In genomic region chrX:162679506-162679905, GRCm38 (mm10) we compare ENCODE assay signal across 16 mouse cellular contexts. TPM values are rescaled to one million over a fixed set of nuclear protein-coding genes. Genes with fewer than 3 reads are reported as not detected.
DNase-seq lines count a peak whose midpoint lies in the region; ATAC-seq and TF ChIP-seq lines count a peak whose summit lies in the region.
"Had no signal": no experiment of that assay in that cellular context is flagged by ENCODE, and none has a peak within 500 bp of the region (broad histone marks: within the 10 kb centered on the region; RNA-seq: fewer than 3 reads in every experiment).

No protein-coding gene starts in this region.

- H3K9ac ChIP-seq in midbrain, embryonic 13.5 days (replicated peaks), result no peak overlapping the region
- H3K9ac ChIP-seq: embryonic facial prominence, embryonic 13.5 days had no signal

- no peaks in the 10 kb centered on the region; the same call in 1 of the 2 replicates for H3K27me3 ChIP-seq in heart, embryonic 10.5 days (ENCODE audit: insufficient read depth, poor library complexity, severe bottlenecking)
- peaks cover 2% of the 10 kb centered on the region; the same call in 1 of the 2 replicates for H3K27me3 ChIP-seq in midbrain, embryonic 13.5 days

- no peak overlapping the region for H3K4me2 ChIP-seq in midbrain, embryonic 13.5 days (replicated peaks)
- H3K4me2 ChIP-seq: embryonic facial prominence, embryonic 13.5 days had no signal

- H3K4me3 ChIP-seq in heart, embryonic 10.5 days, result no peak overlapping the region
- H3K4me3 ChIP-seq in midbrain, embryonic 13.5 days (replicated peaks), result no peak overlapping the region
- H3K4me3 ChIP-seq: embryonic facial prominence, embryonic 13.5 days had no signal

- H3K9me3 ChIP-seq in heart, embryonic 10.5 days, result no peaks in the 10 kb centered on the region
- H3K9me3 ChIP-seq in midbrain, embryonic 13.5 days, result no peaks in the 10 kb centered on the region
- H3K9me3 ChIP-seq: embryonic facial prominence, embryonic 13.5 days had no signal

- ATAC-seq in megakaryocyte-erythroid progenitor cell, adult 5-6 weeks (replicated peaks; ENCODE audit: low FRiP score, low TSS enrichment, poor library complexity, severe bottlenecking), result peak; percentile 97
- ATAC-seq in midbrain, embryonic 13.5 days, result no peak

- H3K27ac ChIP-seq in heart, embryonic 10.5 days, result no peak overlapping the region
- H3K27ac ChIP-seq in midbrain, embryonic 13.5 days, result no peak overlapping the region
- H3K27ac ChIP-seq: embryonic facial prominence, embryonic 13.5 days; stomach, postnatal 0 days had no signal

- H3K4me1 ChIP-seq in heart, embryonic 10.5 days, result no peaks in the 10 kb centered on the region
- no peaks in the 10 kb centered on the region for H3K4me1 ChIP-seq in midbrain, embryonic 13.5 days (replicated peaks)
- H3K4me1 ChIP-seq: embryonic facial prominence, embryonic 13.5 days had no signal

- no peak for TF ChIP-seq POLR2A in brain, embryonic 14.5 days (IDR thresholded peaks at IDR 0.05; ENCODE audit: borderline replicate concordance, extremely low read depth, insufficient read depth, insufficient read length, poor library complexity, severe bottlenecking)

- 65% methylated on average over 2 of the region's 2 CpGs for WGBS in heart, embryonic 10.5 days
- WGBS in midbrain, embryonic 13.5 days, result 58% methylated on average over 2 of the region's 2 CpGs

- peak; percentile 76 for DNase-seq in heart, embryonic 10.5 days (ENCODE audit: low spot score)
- DNase-seq in heart, postnatal 4 days, result no peak
- DNase-seq in brain, embryonic 14.5 days (ENCODE audit: low read depth), result peak; percentile 57
- peak; percentile 52 for DNase-seq in liver
- no peak for DNase-seq in embryo, embryonic 10.5 days (ENCODE audit: low spot score)
- DNase-seq: adrenal gland, postnatal 25 days; cerebellum, adult 11-12 months; gastrocnemius, postnatal 10 days; lung, postnatal 36 days; midbrain, embryonic 14.5 days; right cerebral cortex, adult 18-20 months; thymus, postnatal 25 days had no signal

- H3K36me3 ChIP-seq in heart, embryonic 10.5 days, result no peaks in the 10 kb centered on the region
- H3K36me3 ChIP-seq in midbrain, embryonic 13.5 days, result no peaks in the 10 kb centered on the region
- H3K36me3 ChIP-seq: embryonic facial prominence, embryonic 13.5 days had no signal

- TF ChIP-seq CTCF in brain, embryonic 14.5 days (IDR thresholded peaks at IDR 0.05; ENCODE audit: borderline replicate concordance, extremely low read depth, insufficient read depth, insufficient read length), result no peak

RNA-seq across cellular contexts. Expression of gene Reps2, which starts 36.1 kb away (rescaled TPM):
- 0.25 and 0.29 TPM in 2 replicates for polyA plus RNA-seq in heart, embryonic 10.5 days (2016; fragmentation: Nextera tagmentation; extraction: Ambion mirVana)
- 1 to 10 TPM in 1 of 2 experiments, under 1 TPM in 1; 0.52 to 1.5 TPM for total RNA-seq in heart, postnatal 4 days (2021)
- polyA plus RNA-seq in brain, embryonic 14.5 days (2012; rRNA removed), result 3.3 and 5.3 TPM in 2 replicates
- total RNA-seq in megakaryocyte-erythroid progenitor cell, adult 5-6 weeks (2014; fragmentation: Nextera tagmentation), result 16.8 and 17.0 TPM in 2 replicates
- 12.2 and 15.8 TPM in 2 replicates for total RNA-seq in megakaryocyte-erythroid progenitor cell, adult 5-6 weeks (2017)
- polyA plus RNA-seq in midbrain, embryonic 13.5 days (2015; fragmentation: Nextera tagmentation; extraction: Ambion mirVana), result 1.5 and 2.3 TPM in 2 replicates

Comparison
In these comparisons a context has a peak if more than half of its experiments do, and no peak if none do; other contexts are left out.
1. DNase-seq: peak in heart, embryonic 10.5 days (single experiment), brain, embryonic 14.5 days (single experiment) and liver (single experiment); none in heart, postnatal 4 days (single experiment) and embryo, embryonic 10.5 days (single experiment).